Mouse (Mus musculus): ENCODE measurements around the gene Eno3. TPM values are rescaled to one million over a fixed set of nuclear protein-coding genes. Genes with fewer than 3 reads are reported as not detected.

Eno3 gene
- total RNA-seq (2022): 1,000 to 10,000 TPM; 7,027 to 9,270 (median 7,380) TPM

DNA sequence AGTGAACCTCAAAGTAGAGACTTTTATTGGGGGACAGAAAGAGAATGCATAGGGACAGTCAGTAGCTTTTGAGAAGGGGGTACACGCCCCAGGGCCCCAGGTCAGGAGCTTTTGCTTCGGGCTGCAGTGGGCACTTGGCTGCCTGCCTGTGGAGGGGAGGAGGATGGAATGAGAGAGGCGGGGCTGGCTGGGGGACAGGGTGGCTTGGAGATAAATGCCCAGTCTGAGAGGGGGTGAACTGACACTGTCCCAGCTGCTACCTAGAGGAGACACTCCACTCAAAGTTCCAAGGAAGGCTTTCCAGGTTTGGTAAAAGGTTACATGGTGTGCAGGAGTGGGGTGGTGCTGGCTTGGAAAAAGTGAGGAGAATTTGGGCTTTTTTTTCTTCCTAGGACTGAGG lies at the start of gene Eno3:
Gene Eno3, plus strand, starts transcription at position 239 of the 400 bp plus-strand sequence.
- peak in 1 of 2 experiments; percentile 80 for DNase-seq (ENCODE audit: low spot score in 2 of 2)

DNA sequence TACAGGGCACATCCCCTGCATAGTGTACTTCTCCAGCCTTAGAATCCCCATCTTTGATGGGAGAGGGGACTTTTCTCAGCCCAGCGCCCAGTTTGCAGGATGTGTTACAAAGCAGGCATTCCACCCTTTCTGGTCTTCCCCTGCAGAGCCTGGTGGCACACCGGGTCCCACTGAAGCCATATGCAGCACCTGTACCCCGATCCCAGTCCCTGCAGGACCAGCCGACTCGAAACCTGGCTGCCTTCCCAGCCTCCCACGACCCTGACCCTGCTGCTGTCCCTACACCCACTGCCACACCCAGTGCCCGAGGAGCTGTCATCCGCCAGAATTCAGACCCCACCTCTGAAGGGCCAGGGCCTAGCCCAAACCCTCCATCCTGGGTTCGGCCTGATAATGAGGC lies 49.4 kb upstream of the Eno3 start:
- no peak for DNase-seq (ENCODE audit: low spot score in 2 of 2)

DNA sequence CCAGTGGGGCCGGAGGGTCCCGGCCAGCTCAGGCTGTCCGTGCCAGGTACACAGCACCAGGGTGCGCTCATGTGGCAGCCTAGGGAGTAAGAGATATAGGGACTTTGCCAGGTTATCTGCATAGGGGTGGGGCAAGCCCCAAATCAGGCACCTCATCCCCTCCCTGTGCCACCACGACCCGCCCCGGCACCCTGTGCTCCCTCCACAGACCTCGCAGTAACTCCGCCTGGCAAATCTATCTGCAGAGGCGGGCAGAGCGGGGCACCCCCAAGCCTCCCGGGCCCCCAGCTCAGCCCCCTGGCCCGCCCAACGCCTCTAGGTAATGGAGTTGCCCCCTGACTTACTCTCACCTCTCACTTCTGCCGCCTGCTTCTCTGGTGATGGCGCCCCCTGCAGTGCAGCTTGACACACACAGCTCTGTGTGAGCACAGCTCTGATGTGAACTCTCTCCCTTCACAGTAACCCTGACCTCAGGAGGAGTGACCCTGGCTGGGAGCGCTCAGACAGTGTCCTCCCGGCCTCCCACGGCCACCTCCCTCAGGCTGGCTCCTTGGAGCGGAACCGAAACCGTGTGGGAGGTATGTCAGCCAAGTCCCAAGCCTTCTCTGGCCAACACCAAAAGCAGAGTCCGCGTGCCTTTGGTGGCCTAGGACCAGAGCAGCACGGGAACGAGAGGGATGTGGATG lies 48.5 kb upstream of the Eno3 start:
- DNase-seq (ENCODE audit: low spot score in 2 of 2): no peak

DNA sequence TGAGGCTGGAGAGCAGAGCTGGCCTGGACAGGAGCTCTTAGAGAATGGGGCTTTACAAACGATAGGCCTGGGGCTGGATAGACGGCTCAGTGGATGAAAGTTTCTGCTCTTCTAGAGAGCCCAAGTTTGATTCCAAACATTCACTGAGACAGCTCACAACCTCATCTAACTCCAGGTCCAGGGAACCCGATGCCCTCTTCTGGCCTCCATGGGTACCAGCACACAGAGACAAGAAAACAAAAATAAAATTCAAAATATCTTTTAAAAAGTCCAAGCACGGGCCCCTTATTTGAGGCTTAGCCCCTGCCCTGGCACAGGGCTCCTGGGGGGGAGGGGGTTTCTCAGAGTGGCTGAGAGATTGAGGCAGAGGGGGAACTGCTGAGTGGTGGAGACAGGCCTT lies 46.2 kb upstream of the Eno3 start:
- no peak for DNase-seq (ENCODE audit: low spot score in 2 of 2)

DNA sequence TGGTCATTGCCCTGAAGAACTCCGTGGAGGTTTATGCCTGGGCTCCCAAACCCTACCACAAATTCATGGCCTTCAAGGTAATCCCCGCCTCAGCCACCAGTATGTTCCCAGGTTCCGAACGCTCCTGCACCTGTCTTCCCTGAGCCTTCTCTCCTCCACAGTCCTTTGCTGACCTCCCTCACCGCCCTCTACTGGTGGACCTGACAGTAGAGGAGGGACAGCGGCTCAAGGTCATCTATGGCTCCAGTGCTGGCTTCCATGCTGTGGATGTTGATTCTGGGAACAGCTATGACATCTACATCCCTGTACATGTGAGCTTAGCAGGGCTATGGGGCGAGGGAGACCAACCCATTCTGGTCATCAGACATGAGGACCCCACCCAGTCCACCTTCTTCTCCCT lies 44.5 kb upstream of the Eno3 start:
- peak in 1 of 2 experiments; percentile 2 for DNase-seq (ENCODE audit: low spot score in 2 of 2)

DNA sequence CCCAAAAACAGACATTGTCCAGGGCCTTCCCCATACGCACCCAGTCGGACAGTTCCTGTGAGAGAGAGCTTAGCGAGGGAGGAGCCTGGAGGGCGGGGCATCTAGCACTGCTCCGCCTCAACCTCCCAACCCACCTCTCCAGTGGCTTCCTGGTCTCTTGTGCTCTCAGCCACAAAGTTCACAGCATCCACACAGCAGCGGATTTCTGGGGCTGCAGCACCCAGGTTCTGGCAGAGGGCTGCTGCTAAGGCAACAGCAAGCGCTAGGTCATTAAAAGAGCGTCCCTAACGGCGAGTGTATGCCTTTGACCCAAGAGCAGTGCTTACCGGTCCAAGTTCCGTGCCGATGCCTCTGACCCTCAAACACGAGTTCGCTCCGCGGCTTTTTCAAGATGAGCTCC lies 41.9 kb upstream of the Eno3 start:
- peak; percentile 50 to 54 for DNase-seq (ENCODE audit: low spot score in 2 of 2)

DNA sequence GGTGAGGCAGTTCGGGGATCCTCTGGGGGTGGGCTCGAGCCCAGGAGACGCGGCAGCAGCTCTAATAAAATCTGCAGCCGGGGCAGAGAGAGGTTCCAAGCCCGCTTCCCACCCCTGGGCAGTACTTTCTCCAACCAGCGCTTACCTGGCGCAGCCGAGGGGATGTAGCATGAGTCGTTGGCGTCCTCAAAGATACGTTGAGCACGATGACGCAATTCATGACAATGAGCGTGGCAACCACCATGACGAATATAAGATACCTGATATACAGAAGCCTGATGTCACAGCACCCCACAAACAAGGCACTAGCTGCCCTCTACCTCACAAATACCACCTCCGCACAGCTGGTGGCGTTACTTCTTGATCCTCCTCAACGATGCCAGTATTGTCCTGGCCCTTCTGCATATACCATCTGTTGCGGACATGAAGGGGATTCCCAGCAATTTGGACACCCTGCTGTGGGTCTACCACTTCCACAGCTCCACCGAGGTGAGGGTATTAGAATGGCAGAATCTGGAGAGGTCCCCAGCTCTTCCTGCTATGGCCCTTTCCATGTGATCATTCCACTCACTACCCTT lies 41.4 kb upstream of the Eno3 start, which contains the start of gene 4930544D05Rik:
Gene 4930544D05Rik, plus strand, starts transcription at position 333 of the 578 bp plus-strand sequence.
- peak in 1 of 2 experiments; percentile 1 for DNase-seq (ENCODE audit: low spot score in 2 of 2)

DNA sequence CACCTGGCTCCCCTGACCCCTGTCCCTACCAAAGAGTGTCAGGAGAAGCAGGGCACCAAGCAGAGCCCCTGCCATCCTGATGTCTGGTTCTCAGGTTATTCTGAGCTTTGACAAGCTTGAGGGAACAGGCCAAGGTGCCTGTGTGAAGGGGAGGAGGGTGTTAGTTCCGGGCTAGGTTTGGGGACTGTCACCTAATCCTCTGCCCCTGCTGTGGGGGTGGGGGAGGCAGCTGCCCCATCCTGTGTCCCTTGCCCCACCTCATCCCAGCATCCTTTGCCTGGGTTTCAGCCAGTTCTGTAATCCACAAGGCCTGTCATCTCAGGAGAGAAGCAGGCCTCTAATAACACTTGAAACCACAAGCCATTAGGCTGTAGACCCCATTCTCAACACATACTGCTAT lies 37.9 kb upstream of the Eno3 start, which contains the start of gene Chrne:
Gene Chrne, minus strand, starts transcription at position 116 of the 400 bp plus-strand sequence.
- peak; percentile 48 to 68 for DNase-seq (ENCODE audit: low spot score in 2 of 2)

DNA sequence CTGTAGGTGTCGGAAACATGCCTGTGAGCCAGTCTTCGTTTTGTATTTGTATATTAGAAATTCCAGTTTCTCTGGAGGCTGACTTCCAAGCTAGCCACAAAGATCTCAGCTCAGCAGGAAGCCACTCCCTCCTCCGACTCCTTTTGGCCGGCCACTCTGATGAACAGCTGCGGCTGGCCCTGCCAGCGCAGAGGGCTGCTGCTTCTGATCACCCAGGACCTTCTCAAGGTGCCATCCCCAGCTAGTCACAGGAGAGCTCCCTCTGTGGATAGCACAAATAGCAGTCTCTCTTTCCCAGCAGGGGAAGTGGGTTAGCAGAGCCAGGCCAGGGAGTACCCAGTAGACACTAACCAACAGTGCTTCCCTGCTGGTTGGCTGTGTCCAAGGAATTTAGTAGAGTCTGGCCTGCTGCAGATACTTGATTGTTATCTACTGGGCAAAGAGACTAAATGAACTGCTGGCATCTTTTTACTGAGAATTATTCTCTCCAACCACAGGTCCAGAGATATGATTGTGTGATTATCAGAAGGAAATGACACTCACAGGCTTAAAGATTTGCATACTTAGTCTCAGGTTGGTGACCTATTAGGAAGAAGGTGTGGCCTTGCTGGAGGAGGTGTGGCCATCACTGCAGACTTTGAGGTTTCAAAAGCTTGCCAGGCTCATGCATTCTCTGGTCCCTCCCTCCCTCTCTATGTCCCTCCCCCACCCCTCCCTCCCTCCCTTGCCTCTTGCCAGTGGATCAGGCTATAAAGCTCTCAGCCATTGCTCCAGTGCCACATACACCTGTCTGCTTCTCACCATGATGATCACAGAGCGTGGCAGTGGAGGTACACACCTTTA lies 34.8 kb upstream of the Eno3 start:
- peak in 1 of 2 experiments; percentile 67 for DNase-seq (ENCODE audit: low spot score in 2 of 2)

DNA sequence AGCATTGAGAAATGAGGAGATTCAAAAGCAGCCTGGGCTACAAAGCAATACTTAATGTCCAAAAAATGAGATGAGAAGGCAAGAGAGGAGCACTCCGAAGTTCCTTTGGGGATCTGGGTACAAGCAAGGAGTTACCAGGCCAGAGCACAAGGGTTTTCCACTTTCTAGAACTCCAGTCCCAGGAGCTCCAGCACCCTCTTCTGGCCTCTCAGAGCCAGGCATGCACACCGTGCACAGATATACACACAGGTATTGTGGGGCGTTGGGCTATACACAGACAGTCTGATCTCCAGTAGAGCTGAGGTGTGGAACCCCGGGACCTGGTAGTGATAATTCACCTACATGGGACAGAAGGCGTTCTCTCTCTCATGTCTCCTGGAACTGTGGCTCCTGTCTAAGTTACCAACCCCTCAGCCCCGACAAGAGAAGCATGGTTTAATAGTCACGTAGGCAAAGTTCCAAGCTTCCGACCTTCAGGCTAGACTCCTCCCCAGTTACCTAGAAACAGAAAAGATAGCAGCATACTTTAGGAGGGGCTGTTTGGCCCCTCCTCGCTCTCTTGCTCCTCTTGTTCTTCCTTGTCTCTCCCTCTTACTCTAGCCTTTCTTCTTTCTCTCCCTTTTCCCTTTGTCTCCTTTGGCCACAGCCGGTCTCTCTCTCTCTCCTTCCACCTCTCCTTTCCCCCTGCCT lies 33.8 kb upstream of the Eno3 start:
- DNase-seq (ENCODE audit: low spot score in 2 of 2): no peak

DNA sequence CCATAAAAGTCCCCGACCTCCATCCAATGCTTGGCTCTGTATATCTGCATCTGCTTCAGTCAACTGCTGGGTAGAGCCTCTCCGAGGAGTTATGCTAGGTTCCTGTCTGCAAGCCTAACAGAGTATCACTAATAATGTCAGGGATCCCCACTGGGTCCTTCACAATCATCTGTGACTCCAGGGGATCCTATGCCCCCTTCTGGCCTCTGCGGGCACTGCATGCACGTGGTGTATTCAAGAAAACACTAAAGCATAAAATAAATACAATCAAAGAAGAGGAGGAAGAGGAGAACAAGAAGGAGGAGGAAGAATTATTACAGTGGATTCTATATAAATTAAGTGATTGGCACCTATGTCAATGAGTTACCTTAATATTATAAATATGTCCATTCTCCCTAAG lies 31.5 kb upstream of the Eno3 start:
- DNase-seq (ENCODE audit: low spot score in 2 of 2): peak in 1 of 2 experiments; percentile 22

DNA sequence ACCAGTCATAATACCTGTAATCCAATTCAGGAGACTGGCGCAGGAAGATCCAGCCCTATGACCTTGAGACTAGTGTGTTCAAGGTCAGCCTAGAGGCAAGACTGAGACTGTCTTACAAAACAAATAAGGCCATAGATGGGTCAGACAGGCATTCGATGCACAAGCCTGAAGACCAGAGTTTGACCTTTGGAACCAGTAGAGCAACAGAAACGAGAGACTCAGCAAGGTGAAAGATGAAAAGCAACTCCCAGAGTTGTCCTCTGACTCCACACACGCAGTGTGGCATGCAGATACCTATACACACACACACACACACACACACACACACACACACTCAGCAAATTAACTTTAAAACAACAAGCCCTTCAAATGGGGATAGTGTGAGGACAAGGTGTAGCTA lies 30.1 kb upstream of the Eno3 start:
- no peak for DNase-seq (ENCODE audit: low spot score in 2 of 2)

DNA sequence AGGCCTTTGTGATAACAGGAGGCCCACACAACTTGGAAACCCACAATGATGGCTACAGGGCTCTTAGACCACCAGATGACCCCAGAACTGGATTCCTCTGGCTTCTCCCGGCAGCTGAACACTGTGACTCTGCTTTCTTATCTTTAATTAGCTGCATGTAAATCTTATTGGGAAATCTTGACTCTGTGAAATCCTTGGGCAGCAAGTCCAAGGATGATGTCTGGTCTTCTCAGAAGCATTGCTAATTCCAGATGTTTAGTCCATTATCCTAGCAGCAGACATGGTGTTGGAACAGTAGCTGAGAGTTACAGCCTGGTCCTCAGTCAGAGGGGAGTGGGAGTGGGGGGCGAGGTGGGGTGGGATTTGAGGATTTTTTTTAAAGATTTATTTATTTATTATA lies 28.6 kb upstream of the Eno3 start:
- DNase-seq (ENCODE audit: low spot score in 2 of 2): no peak

DNA sequence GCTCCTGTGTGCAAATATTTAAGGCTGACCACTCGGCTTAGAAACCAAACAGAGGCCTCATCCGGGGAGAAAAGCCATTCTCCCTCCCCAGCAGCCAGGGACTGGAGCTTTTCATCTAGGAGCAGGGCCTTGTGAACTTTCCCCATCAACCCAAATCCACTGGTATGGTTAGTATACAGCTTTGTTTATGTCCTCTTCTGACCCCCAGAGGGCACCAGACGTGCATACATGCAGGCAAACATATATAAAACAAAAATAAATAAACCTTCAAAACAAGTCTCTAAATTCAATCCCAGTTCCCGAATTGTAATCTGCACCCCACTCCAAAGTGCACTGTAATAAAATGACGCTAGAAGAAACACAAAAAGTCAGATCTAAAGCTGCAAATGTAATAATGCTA lies 27.4 kb upstream of the Eno3 start:
- peak in 1 of 2 experiments; percentile 2 for DNase-seq (ENCODE audit: low spot score in 2 of 2)

DNA sequence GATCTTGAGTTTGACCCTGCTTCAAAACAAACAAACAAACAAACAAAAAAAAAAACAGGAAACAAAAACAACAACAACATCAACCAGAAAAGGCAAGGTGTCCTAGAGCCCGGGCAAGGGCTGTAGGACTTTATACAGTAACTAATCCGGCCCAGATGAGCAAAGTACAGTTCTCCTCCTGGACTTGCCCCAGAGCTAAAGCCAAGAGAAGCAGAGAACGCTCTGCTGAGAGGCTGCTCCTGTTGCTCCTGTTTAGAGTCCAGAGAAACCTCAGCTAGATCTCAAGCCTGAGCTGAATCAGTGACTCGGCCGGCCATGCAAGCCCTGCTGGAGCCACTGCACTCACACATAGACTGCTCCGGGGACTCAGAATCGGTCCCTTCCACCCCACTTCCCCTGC lies 26.9 kb upstream of the Eno3 start:
- peak in 1 of 2 experiments; percentile 2 for DNase-seq (ENCODE audit: low spot score in 2 of 2)

DNA sequence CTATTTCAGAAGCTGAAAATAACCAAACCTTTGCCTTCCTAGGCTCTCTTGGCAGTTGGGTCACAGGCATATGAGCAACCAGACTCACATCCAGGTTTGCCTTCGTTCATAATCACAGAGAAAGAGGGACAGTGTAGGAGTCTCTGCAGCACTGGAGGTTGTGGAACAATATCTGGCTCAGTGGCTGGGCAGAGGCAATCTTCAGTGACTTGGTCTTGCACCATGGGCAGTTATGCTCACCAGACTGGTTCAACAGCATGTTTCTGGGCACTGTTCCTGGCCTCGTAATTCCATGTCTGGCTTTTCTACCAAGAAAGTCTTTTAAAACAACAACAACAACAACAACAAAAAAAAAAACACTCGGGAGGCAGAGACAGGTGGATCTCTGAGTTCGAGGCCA lies 21.4 kb upstream of the Eno3 start:
- peak in 1 of 2 experiments; percentile 1 for DNase-seq (ENCODE audit: low spot score in 2 of 2)

DNA sequence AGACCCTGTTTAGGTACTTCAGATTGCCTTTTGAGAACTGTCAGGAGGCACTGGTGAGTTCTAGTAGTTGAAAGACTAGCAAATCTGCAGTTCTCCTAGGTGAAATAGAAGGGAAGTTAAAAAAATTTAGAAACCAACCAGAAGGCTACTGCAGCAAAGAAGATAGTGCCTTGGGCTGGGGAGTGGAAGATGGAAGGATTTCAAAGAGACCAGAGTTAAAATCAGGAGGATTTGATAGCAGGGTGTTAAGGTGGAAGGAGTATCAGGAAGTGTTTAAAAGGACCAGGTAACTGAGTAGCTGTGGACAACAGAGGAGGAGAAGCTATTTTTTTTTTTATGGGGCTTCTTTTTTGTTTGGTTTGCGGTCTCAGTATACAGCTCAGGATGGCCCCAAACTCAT lies 19.2 kb upstream of the Eno3 start:
- DNase-seq (ENCODE audit: low spot score in 2 of 2): no peak

DNA sequence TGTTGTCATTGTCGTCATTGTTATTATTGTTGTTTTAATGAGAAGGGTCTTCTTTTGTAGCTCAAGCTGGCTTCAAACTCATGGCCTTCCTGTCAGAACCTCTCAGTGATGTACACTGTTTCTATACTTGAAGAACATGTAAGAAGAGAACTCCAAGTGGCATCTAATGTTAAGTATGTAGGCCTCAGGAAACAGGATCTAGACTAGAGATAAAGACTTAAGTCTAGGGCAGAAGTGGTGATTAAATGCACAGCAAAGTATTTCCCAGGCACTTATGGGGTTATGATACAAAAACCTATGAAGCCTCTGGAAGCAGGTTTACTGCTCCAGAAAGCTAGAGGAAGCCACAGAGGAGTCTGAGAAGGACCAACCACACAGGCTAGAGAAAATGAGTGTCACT lies 18.7 kb upstream of the Eno3 start:
- no peak for DNase-seq (ENCODE audit: low spot score in 2 of 2)

DNA sequence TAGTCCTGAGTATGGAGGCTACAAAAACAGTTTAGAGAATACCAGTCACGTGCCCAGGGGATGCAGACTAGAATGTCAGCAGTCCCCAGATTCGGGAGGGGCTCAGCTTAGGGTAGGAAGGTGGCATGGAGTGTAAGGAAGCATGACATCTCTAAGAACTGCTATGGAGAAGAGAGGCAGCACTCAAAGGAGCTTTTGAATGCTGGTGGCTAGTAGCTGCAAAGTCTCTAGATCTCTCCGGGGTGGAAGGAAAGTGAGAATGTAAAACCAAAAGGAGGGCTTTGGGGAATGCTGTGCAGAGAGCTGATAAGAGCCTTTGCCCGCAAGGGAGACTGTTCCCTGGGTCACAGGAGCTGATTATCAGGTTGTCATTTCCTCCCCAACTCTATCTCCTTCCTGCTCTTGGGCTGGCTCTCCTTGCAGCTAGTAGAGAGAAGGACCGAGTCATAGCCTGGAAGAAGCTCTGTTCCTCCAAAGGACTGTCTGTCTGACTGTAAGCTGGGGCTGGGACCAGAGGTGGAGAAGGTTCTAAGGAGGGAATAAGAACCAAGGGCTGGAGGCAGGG lies 18.2 kb upstream of the Eno3 start, which contains the start of gene Gp1ba:
Gene Gp1ba, plus strand, starts transcription at position 409 of the 565 bp plus-strand sequence.
- no peak for DNase-seq (ENCODE audit: low spot score in 2 of 2)

DNA sequence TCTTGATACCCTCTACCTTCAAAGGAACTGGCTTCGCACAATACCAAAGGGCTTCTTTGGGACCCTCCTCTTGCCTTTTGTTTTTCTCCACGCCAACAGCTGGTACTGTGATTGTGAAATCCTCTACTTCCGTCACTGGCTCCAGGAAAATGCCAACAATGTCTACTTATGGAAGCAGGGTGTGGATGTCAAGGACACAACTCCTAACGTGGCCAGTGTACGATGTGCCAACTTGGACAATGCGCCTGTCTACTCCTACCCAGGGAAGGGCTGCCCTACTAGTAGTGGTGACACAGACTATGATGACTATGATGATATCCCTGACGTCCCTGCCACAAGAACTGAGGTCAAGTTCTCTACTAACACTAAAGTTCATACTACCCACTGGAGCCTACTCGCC lies 17.0 kb upstream of the Eno3 start:
- DNase-seq (ENCODE audit: low spot score in 2 of 2): peak in 1 of 2 experiments; percentile 2

DNA sequence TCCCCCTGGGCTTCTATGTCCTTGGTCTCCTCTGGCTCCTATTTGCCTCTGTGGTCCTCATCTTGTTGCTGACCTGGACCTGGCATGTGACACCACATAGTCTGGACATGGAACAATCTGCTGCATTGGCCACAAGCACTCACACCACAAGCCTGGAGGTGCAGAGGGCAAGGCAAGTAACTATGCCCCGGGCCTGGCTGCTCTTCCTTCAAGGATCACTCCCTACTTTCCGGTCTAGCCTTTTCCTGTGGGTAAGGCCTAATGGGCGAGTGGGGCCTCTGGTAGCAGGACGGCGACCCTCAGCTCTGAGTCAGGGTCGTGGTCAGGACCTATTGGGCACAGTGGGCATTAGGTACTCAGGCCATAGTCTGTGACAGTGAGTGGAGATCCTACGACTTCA lies 15.8 kb upstream of the Eno3 start:
- DNase-seq (ENCODE audit: low spot score in 2 of 2): peak in 1 of 2 experiments; percentile 3
